Mouse (Mus musculus): ENCODE data around the gene Clstn2. TPM values are rescaled to one million over a fixed set of nuclear protein-coding genes. Genes with fewer than 3 reads are reported as not detected.

The Clstn2 gene
- total RNA-seq (2021) = 1 to 10 TPM; 4.1 TPM
- long read RNA-seq, experiment 1 = 0 reads
- long read RNA-seq, experiment 2, partial matches to known transcripts = 0 of 1 reads
- long read RNA-seq, experiment 2, other reads (novel, unspliced or antisense) = 1 of 1 reads

DNA sequence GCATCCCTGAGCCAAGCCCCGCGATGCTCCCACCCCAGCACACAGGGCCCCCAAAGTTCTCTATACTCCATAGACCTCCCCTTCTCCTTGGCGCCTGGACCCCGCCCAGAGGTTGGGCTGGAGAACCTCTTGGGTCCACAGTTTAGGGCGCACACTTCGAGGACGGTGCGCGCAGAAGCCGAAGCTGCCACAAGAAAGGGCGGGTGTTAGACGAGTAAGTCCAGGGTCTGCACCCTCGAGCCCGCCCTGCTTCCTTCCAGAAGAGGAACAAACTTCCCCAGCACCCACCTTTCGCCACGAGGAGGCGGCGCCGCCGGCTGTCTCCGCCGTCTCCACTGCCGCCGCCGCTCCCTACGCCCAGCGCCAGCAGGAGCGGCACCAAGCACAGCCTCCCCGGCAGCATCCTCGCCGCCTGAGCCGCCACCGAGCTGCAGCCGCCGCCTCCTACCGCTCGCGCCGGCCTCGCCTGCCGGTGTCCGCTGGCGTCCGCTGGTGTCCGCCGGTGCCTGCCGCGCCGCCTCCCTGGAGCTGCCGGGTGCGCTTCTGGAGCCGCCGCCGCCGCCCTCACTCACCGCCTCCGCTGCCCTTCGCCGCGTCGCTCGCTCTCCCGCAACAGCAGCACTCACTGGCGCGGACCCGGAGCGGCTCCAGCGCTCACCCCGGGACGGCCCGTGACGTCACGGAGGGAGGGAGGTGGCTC is at the start of gene Clstn2:
Gene Clstn2, minus strand, starts transcription at position 609 of the 700 bp plus-strand sequence.
- DNase-seq (ENCODE audit: low spot score in 2 of 2) = peak; percentile 56 to 75

DNA sequence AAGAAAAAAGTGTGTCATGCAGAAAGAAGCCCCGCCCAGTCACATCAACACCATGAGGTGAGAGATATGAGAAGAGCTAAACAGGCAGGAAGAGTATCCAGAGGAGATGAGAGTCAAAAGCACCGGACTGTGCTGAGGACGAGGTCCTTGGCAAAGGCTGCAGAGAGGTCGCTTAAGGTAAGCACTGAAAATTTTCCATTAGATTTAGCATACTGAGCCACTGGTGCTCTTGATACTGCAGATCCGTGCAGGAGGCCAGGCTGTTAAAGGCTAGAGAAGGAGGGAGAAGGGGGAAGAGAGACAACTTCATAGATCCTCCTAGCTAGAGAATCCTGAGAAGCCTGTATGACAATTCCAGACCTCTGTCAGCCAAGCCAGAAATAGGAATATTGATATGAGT is 34.8 kb upstream of the Clstn2 start:
- DNase-seq (ENCODE audit: low spot score in 2 of 2) = no peak

DNA sequence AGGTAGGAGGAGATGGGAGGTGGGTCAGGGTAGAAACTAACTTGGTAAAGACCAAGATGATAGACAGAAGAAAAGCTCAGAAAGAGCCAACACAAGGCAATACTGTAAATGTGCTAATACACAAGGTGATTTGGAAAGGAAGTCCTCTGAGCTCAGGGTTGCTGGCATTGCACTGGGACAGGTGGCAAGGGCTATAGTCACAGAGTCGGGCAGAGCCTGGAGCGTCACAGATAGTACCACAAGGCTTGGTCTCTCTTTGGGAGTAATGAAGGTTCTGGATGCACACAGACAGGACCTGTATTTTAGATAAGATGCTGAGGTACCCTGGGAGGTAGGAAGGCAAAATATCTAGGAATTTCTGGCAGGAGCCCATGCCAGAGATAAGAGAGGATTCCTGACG is 28.7 kb upstream of the Clstn2 start:
- no peak for DNase-seq (ENCODE audit: low spot score in 2 of 2)

DNA sequence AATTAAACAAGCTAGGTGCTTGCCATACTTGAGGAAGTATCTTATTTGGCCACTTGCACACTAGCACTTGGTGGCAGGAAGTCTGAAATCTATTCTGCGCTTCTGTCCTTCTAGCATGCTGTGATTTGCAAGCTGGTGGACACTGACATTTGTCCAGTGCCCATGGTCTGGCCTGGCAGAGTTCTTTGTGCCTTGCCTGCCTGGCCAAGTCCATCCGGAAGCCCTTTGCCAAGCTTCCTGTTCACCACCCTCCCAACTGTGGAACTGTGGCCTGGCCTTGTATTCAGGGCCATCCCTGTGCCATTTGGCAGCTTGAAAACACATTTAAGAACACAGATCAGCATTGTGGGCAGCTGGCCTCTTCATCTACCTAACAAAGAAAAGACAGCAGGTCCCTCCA is 24.3 kb upstream of the Clstn2 start:
- DNase-seq (ENCODE audit: low spot score in 2 of 2) = no peak

DNA sequence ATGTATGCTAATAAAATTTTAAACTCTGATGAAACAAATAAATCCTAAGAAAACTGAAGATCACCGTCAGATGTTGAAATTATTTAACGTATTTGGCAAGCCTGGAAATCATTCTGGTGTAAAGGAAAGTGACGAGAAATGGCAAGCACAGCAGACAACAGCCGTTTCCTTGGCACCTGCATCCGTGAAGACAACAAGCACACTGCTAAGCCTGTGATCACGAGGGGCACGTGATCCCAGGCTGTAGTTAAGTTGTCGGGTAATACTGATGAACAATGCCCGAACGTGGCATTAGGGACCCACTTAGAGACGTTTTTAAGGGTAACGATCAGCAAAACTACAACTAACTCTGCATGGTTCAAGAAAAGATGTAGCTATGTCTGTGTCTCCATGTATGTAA is 18.4 kb upstream of the Clstn2 start:
- no peak for DNase-seq (ENCODE audit: low spot score in 2 of 2)

DNA sequence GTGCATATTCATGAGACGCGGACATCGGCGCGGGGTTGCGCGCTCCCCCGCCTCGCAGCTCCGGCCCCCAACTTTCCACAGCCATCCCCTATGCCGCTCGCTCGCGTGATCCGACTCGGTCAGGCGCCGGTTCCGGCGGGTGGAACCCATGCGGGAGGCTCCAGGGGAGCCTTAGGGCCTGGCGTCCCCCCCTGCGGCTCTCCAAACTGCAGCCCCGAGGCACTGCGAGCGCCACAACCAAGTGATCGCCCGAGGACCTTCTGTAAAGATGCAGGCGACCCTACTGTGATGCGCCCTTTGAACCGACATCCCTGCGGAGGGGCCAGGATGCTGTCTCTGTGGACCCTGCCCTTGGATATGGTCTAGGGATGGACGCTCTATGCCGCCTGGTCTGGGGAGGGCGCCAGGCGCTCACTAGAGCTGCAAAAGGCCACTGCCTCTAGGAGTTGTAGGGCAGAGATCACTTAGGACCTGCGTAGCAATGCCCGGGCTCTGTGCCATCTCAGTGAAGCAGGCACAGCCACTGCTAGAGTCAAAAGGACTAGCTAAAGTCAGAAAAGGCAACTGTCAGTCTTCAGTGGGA is 383 bp upstream of the Clstn2 start:
- DNase-seq (ENCODE audit: low spot score in 2 of 2) = peak; percentile 11 to 25

DNA sequence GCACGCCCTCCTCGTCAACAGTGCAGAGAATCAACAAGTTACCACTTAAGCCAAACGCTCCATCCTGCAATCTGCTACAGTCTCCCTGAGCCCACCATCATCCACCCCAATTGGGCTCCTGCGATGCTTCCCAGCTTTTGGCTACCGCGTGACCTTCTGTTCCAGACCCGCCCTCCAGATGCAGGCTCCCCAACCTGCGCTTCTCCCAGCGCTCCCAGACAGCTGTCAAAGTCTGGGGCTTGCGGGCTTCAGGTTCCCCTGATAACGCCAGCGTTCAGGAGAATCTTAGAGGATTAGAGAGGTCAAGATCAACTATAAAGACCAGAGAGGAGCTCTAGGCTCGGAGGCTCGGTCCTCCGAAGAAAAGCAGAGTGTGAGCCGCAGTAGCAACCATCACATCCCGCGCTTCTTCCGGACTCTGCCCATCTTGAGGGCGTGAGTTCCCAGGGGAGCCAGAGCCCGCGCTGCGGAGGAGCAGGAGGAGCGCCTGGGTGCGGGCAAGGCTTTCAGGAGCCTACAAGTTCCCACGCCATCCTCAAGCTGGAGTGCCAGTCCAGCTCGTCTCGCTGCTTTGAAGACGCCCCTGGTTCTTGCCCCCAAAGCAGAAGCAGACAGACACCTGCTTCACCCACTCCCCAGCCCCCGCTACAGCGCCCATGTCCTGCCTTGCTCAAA is 946 bp downstream of the Clstn2 start:
- DNase-seq (ENCODE audit: low spot score in 2 of 2) = peak in 1 of 2 experiments; percentile 5

DNA sequence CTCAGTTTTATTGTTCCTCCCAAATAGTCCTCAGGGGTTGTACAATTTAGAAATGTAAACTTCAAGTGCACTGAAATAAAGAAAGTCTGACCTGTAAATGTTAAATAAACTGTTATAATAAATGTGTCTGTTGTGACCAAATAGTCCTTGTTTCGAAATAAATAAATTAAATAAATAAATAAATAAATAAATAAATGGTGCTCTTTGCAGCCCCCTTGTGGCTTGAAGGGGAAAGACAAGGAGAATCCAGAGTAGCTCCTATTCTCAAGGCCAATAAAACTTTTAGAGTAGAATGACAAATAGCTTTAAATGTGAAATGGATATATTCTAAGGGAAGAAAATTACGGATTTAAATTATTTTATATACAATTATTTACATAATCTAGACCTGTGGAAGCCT is 2.3 kb downstream of the Clstn2 start:
- peak in 1 of 2 experiments; percentile 7 for DNase-seq (ENCODE audit: low spot score in 2 of 2)

DNA sequence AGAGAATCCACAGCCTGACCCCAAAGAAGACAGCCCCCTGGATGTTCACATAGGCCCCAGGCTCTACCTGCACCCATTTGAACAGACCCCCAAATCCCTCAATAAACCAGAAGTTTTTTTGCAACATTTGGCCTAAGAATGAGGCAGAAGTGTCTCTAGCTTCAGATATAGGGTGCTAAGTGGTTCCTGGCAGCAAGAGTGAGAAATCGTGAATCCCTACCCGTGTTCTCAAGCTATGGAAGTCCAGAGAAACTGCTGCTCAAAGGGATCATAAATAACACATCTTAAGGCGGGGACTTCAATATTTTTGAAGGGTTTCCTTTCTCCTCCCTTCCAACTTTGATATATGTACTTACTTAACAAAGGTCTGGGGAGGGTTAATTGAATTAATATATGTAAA is 7.4 kb downstream of the Clstn2 start:
- no peak for DNase-seq (ENCODE audit: low spot score in 2 of 2)

DNA sequence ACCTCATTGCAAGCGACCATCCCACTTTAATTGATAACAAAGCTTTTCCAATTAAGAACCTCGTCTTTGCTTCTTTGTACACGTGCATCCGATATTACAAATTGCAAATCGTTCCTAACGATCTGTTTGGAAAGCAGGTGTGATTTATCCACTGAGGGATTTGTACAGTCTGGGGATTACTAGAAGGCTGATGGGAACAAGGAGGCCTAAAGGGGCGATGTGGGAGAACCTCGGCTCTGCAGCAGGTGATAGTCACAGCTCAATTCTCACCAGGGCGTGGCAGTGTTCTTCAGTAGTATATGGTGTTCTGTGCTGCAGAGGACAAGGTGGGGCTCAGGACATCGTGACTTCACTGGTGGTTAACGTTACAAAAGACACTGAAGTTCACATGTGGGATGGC is 9.9 kb downstream of the Clstn2 start:
- DNase-seq (ENCODE audit: low spot score in 2 of 2) = no peak

DNA sequence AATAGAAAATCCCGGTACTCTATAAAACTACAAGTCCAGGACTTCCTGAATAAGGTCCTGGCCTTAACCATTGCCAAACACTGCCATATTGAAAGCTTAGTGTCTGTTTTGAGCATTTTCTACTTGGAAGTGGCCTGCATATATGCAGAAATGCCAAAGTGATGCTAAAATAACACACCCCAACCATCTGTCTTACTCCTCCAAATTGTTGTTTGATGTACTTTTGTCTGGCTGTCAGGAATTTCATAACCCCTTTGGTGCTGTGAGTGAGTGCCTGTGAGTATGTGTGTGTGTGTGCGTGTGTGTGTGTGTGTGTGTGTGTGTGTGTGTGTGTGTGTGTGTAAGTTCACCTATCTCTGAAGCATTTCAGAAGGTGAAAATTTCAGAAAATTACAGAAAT is 13.1 kb downstream of the Clstn2 start:
- no peak for DNase-seq (ENCODE audit: low spot score in 2 of 2)

DNA sequence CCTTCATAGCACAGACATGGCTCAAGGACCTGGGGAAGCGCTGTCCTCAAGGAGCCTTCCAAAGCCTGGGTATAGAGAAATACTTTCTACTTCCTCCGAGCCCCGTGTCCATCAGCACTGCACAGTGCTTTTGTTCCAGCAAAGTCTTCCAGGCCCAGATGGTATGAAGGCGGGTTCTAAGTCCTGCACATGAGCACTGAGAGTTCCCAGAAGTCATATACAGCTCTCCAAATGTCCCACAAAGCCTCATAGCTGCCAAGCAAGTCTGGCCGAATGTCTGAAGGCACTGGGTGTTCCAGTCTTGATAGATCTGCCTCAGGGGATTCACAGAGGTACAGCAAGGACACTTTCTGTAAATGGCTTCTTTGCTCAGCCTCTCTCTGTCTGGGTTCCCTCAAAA is 14.3 kb downstream of the Clstn2 start:
- DNase-seq (ENCODE audit: low spot score in 2 of 2) = no peak

DNA sequence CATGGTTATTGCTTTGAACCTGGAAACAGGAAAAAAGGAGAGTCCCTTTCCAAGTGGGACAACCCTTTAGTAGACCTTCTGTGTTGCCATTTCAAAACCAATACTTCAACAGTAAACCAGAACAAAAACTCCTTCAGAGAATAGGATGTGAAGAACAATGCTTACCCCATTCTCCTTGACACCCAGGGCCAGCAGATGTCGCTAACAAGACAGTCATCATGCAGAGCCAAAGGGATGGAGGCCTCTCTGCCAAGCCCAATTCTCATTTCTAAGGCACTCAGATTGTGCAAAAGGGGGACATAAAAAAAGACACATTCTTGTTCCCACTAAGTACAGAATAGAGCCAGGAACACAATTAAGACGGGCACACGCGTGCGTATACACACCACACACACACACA is 16.4 kb downstream of the Clstn2 start:
- DNase-seq (ENCODE audit: low spot score in 2 of 2) = no peak

DNA sequence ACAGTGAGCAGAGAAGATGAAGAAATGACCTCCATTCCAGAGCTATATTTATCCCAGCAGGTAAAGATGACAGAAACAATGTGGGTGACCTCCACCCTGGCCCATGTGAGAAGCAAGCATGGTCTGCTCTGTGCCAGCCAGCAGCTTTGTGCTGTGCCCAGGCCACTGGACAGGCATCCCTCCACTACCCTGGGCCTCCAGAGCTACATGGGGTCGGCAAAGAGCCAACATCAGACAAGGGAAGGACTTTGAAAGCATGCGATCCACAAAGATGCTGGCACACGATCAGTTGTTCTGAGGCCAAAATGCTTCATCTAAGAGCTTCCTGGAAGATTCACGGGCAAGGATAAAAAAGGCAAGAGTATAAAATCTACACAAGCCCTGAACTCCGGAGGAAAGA is 36.6 kb downstream of the Clstn2 start:
- DNase-seq (ENCODE audit: low spot score in 2 of 2) = no peak

DNA sequence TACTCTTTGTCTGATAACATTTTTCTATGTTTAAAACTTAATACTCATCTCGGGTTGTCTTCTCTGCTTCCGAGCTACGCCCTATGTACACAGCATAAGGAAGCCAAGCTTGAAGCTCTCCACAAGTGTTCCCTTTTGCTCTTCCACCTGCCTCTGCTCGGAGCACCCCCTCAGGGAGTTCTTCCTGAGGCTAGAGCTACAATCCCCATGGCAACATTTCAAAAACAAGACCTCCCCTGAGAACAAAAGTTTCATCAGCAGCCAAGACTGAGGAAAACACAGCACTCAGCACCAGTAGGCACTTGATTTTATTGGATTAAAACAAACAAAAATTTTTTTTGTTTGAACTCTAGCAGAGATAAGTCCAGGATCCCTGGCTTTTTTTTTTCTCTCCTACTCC is 37.3 kb downstream of the Clstn2 start:
- DNase-seq (ENCODE audit: low spot score in 2 of 2) = no peak

DNA sequence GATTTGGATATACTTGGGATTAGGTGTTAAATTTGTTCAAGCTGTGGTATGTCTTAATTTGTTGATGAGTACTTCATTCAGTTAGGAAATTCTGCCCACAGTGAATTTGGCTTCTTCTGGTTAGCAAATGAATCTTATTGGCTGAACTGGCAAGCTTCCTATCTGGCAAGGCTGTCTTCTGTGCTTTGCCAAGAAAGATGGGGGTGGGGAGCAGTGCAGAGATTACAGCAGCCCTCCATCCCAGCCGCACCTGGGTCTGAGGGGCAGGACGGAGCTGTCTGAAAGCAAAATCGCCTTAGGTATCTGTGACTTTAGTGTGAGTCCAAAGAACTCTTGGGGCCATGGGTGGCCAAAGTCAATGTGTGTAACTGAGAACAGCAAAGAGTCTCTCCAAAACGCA is 40.9 kb downstream of the Clstn2 start:
- no peak for DNase-seq (ENCODE audit: low spot score in 2 of 2)

DNA sequence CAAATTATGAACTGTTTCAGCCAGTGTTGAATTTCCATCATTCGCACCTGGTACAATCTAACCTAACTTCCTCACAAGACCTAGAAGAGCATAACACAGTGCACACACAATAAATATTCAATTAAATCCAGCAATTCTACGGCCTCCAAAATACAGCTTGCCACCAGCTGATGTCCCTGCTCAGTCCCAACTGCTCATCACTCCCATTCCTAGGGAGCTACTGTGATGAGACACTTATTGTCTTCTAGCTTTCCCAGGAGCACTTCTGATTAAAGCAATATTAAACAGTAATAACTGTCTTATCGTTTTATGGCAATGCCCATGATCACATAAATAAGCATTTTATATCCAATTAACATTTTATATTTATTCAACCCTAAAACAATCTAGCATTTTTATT is 55.6 kb downstream of the Clstn2 start:
- no peak for DNase-seq (ENCODE audit: low spot score in 2 of 2)

DNA sequence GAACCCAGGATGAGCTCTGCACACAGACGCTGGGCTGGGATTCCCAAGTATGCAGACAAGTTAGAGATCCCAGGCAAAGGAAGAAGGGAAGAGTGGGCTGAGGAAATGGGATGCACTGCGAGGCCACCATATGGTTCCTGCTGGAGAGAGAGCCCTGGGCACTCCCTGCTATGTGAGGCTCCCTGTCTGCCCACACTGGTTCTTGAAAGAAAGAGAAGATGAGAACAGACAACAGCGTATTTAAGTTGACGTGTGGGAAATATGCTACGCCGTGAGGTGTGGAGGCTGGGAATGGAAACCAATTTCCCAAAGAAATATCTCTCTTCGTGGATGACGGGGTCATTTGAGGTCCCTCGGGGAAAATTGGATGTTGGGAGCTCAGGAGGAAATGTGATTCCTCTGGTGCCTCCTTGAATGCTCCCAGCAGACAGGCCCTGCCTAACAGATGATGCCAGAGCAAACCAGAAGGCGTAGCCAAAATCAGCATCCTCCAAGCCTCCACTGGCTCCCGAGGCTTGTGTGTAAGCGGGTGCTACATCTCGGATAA is 58.1 kb downstream of the Clstn2 start:
- no peak for DNase-seq (ENCODE audit: low spot score in 2 of 2)

DNA sequence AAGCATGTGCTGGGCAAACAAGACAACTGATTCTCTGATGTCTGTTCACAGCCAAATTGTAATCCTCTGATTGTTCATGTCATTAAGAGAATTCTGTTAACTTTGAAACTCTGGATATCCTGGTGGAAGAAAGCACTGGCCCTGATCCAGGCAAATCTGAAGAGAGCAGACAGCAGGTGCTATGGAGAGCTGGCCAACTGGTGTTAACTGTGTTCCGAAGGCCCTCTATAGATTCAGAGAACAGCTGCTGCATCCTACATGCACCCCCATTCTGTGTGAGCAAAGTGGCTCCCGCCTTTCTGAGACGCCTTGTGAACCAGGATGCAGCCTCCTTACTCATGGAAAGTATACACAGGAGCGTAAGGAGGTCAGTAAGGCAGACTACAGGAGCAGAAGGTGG is 66.3 kb downstream of the Clstn2 start:
- DNase-seq (ENCODE audit: low spot score in 2 of 2) = no peak

DNA sequence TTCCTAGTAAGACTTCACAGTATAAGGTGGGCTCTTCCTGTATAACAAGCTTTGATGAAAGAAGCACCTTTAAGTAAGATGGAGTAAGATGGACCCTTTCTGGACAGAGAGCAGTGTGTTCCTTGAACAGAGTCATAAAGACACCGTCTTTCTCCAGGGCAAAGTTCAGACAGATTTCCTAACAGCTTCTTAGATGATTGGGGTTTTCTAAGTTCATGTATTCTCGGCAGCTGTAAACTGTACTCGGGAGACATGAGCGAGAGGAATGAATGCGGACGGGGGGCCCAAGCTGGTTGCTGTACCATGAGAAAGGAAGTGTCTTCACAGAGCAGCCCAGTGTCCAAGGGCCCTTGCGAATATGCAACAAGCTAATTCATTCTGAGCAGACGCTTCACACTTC is 75.5 kb downstream of the Clstn2 start:
- no peak for DNase-seq (ENCODE audit: low spot score in 2 of 2)

DNA sequence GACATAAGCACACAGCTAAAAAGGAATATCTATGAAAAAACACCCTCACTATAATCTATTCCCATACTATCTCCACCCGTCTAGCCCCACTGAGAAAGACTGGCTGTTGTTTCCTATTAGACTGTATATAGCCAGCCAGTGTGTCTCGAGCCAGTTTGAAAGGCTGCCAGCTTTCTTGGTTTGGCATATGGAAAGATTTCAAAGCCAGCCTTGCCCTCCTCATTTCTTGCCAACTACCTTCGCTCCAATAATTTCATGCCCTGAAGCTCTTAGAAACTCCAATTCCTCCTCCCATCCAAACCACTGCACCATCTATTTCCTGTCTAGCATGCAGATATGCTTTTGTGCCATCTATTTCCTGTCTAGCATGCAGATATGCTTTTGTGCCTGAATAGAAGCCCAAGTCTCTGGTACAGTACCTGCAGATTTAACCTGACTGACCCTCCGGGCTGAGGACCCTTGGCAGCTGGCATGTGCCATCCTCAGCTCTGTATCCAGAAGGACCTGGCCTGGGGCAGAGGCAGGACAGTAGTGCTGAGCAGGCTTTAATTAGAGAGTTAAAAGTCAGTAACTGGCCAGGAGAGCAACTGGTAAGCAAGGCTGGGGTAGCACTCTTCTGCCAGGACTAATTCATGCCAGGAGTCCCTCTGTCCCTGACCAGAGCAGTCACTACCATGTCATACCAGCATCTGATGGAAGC is 76.4 kb downstream of the Clstn2 start:
- no peak for DNase-seq (ENCODE audit: low spot score in 2 of 2)

All from adrenal gland, adult 18-20 months (tissue).